Comparison of ENCODE assay signal across 16 mouse cellular contexts in genomic region chr13:107485400-107486017, GRCm38 (mm10).
DNase-seq lines count a peak whose midpoint lies in the region; ATAC-seq and TF ChIP-seq lines count a peak whose summit lies in the region.
"Had no signal": no experiment of that assay in that cellular context is flagged by ENCODE, and none has a peak within 500 bp of the region (broad histone marks: within the 10 kb centered on the region; RNA-seq: fewer than 3 reads in every experiment).

No protein-coding gene starts in this region.

- H3K27me3 ChIP-seq in midbrain, embryonic 15.5 days (replicated peaks): no peaks in the 10 kb centered on the region
- no peaks in the 10 kb centered on the region for H3K27me3 ChIP-seq in midbrain, embryonic 14.5 days (ENCODE audit: control insufficient read depth, insufficient read depth, low read length)
- no peaks in the 10 kb centered on the region for H3K27me3 ChIP-seq in embryonic facial prominence, embryonic 10.5 days (replicated peaks; ENCODE audit: low read depth, poor library complexity, severe bottlenecking)
- H3K27me3 ChIP-seq in stomach, postnatal 0 days (ENCODE audit: control insufficient read depth, insufficient read depth, low read length): no peaks in the 10 kb centered on the region
- H3K27me3 ChIP-seq in kidney, embryonic 16.5 days (ENCODE audit: insufficient read depth, low read length): no peaks in the 10 kb centered on the region
- H3K27me3 ChIP-seq: liver, embryonic 15.5 days; neural tube, embryonic 12.5 days had no signal

- H3K9me3 ChIP-seq in midbrain, embryonic 15.5 days: no peaks in the 10 kb centered on the region
- no peaks in the 10 kb centered on the region for H3K9me3 ChIP-seq in midbrain, embryonic 14.5 days (ENCODE audit: control insufficient read depth, low read length)
- no peaks in the 10 kb centered on the region for H3K9me3 ChIP-seq in embryonic facial prominence, embryonic 10.5 days
- no peaks in the 10 kb centered on the region for H3K9me3 ChIP-seq in stomach, postnatal 0 days (ENCODE audit: control insufficient read depth, low read length)
- H3K9me3 ChIP-seq in kidney, embryonic 16.5 days (ENCODE audit: low read length): no peaks in the 10 kb centered on the region
- H3K9me3 ChIP-seq: liver, embryonic 15.5 days; midbrain, embryonic 12.5 days; neural tube, embryonic 12.5 days had no signal

- peaks cover 16% of the 10 kb centered on the region for H3K4me1 ChIP-seq in midbrain, embryonic 15.5 days
- H3K4me1 ChIP-seq in midbrain, embryonic 14.5 days (ENCODE audit: control insufficient read depth, insufficient read depth, low read length): peaks cover 18% of the 10 kb centered on the region
- peaks cover 19% of the 10 kb centered on the region for H3K4me1 ChIP-seq in embryonic facial prominence, embryonic 10.5 days
- H3K4me1 ChIP-seq in stomach, postnatal 0 days (replicated peaks; ENCODE audit: control insufficient read depth, insufficient read depth): no peaks in the 10 kb centered on the region
- H3K4me1 ChIP-seq in kidney, embryonic 16.5 days (ENCODE audit: insufficient read depth, low read length): no peaks in the 10 kb centered on the region; the same call in 1 of the 2 replicates
- H3K4me1 ChIP-seq: liver, embryonic 15.5 days had no signal

- ATAC-seq in midbrain, embryonic 15.5 days (replicated peaks): no peak
- ATAC-seq in midbrain, embryonic 14.5 days (ENCODE audit: low FRiP score, low TSS enrichment): no peak
- peak; percentile 26; the same call in 1 of the 2 replicates for ATAC-seq in stomach, postnatal 0 days (ENCODE audit: low FRiP score, low TSS enrichment)
- no peak for ATAC-seq in kidney, embryonic 16.5 days (ENCODE audit: low FRiP score, low TSS enrichment)

- 79% methylated on average over 4 of the region's 4 CpGs for WGBS in midbrain, embryonic 15.5 days
- whole genome bisulfite sequencing in midbrain, embryonic 14.5 days: 81% methylated on average over 4 of the region's 4 CpGs
- WGBS in embryonic facial prominence, embryonic 10.5 days: 67% methylated on average over 4 of the region's 4 CpGs
- 74% methylated on average over 4 of the region's 4 CpGs for WGBS in stomach, postnatal 0 days
- 63% methylated on average over 4 of the region's 4 CpGs for WGBS in kidney, embryonic 16.5 days

- no peak for TF ChIP-seq CTCF in stomach, postnatal 0 days (IDR thresholded peaks at IDR 0.05; ENCODE audit: low read depth)

- H3K27ac ChIP-seq in midbrain, embryonic 15.5 days: peak overlapping the region; percentile 9; the same call in 1 of the 2 replicates
- H3K27ac ChIP-seq in midbrain, embryonic 14.5 days (replicated peaks; ENCODE audit: low read depth, low read length): no peak overlapping the region
- no peak overlapping the region; the same call in 1 of the 2 replicates for H3K27ac ChIP-seq in embryonic facial prominence, embryonic 10.5 days (replicated peaks)
- H3K27ac ChIP-seq in stomach, postnatal 0 days (replicated peaks): no peak overlapping the region
- no peak overlapping the region for H3K27ac ChIP-seq in kidney, embryonic 16.5 days (ENCODE audit: low read length)
- H3K27ac ChIP-seq: liver, embryonic 15.5 days; neural tube, embryonic 12.5 days had no signal

- no peaks in the 10 kb centered on the region for H3K36me3 ChIP-seq in midbrain, embryonic 15.5 days (replicated peaks)
- no peaks in the 10 kb centered on the region for H3K36me3 ChIP-seq in midbrain, embryonic 14.5 days (ENCODE audit: control insufficient read depth, insufficient read depth, low read length)
- no peaks in the 10 kb centered on the region for H3K36me3 ChIP-seq in embryonic facial prominence, embryonic 10.5 days (replicated peaks)
- H3K36me3 ChIP-seq in stomach, postnatal 0 days (ENCODE audit: control insufficient read depth, insufficient read depth, low read length): no peaks in the 10 kb centered on the region
- H3K36me3 ChIP-seq in kidney, embryonic 16.5 days (ENCODE audit: insufficient read depth, low read length): no peaks in the 10 kb centered on the region
- H3K36me3 ChIP-seq: liver, embryonic 15.5 days; midbrain, embryonic 12.5 days; neural tube, embryonic 12.5 days had no signal

- H3K4me3 ChIP-seq in midbrain, embryonic 15.5 days: no peak overlapping the region
- H3K4me3 ChIP-seq in midbrain, embryonic 14.5 days (replicated peaks; ENCODE audit: low read depth, low read length): no peak overlapping the region
- H3K4me3 ChIP-seq in embryonic facial prominence, embryonic 10.5 days: no peak overlapping the region
- no peak overlapping the region for H3K4me3 ChIP-seq in stomach, postnatal 0 days (ENCODE audit: low read depth, low read length)
- no peak overlapping the region for H3K4me3 ChIP-seq in kidney, embryonic 16.5 days (ENCODE audit: low read length)
- H3K4me3 ChIP-seq: liver, embryonic 15.5 days; midbrain, embryonic 12.5 days; neural tube, embryonic 12.5 days had no signal

- no peak overlapping the region for H3K9ac ChIP-seq in midbrain, embryonic 15.5 days
- no peak overlapping the region for H3K9ac ChIP-seq in midbrain, embryonic 14.5 days (replicated peaks; ENCODE audit: low read length)
- H3K9ac ChIP-seq in stomach, postnatal 0 days (ENCODE audit: low read length): no peak overlapping the region
- no peak overlapping the region for H3K9ac ChIP-seq in kidney, embryonic 16.5 days (replicated peaks; ENCODE audit: low read length)
- H3K9ac ChIP-seq: liver, embryonic 15.5 days; midbrain, embryonic 12.5 days; neural tube, embryonic 12.5 days had no signal

- peak; percentile 75 to 84 for DNase-seq in adrenal gland, adult (ENCODE audit: inconsistent age in 2 of 2, low spot score in 1 of 2)
- no peak for DNase-seq in adrenal gland, postnatal 4 days (ENCODE audit: low spot score in 2 of 2)
- DNase-seq in midbrain, embryonic 14.5 days: no peak
- peak; percentile 16 for DNase-seq in embryonic facial prominence, embryonic 10.5 days (ENCODE audit: low spot score)
- DNase-seq in stomach, postnatal 0 days (ENCODE audit: low spot score): no peak
- no peak for DNase-seq in spleen, postnatal 4 days (ENCODE audit: low spot score in 2 of 2)
- DNase-seq: cerebellum, adult 18-20 months; gastrocnemius, postnatal 10 days; kidney, adult 18-20 months; thymus, adult 18-20 months had no signal

- H3K4me2 ChIP-seq in midbrain, embryonic 15.5 days: no peak overlapping the region
- no peak overlapping the region for H3K4me2 ChIP-seq in midbrain, embryonic 14.5 days (ENCODE audit: low read length)
- no peak overlapping the region for H3K4me2 ChIP-seq in stomach, postnatal 0 days (replicated peaks; ENCODE audit: low read depth)
- no peak overlapping the region for H3K4me2 ChIP-seq in kidney, embryonic 16.5 days (replicated peaks; ENCODE audit: low read depth, low read length)
- H3K4me2 ChIP-seq: heart, embryonic 11.5 days; liver, embryonic 15.5 days; midbrain, embryonic 12.5 days; neural tube, embryonic 12.5 days had no signal

- no peak for TF ChIP-seq EP300 in stomach, postnatal 0 days (optimal IDR thresholded peaks at IDR 0.05)

Comparison
In these comparisons a context has a peak if more than half of its experiments do, and no peak if none do; other contexts are left out.
1. DNase-seq: peak in adrenal gland, adult (2 of 2) and embryonic facial prominence, embryonic 10.5 days (single experiment); none in adrenal gland, postnatal 4 days (0 of 2), midbrain, embryonic 14.5 days (single experiment), stomach, postnatal 0 days (single experiment) and spleen, postnatal 4 days (0 of 2).